Mouse (Mus musculus): Measurements from ENCODE around the gene Rora. TPM values are rescaled to one million over a fixed set of nuclear protein-coding genes. Genes with fewer than 3 reads are reported as not detected.
A peak's percentile ranks its signal among the peaks of the same experiment; 100 is the strongest.

Gene Rora
- total RNA-seq, 2 experiments from 2014 or later: 30.3 to 33.6 TPM

DNA sequence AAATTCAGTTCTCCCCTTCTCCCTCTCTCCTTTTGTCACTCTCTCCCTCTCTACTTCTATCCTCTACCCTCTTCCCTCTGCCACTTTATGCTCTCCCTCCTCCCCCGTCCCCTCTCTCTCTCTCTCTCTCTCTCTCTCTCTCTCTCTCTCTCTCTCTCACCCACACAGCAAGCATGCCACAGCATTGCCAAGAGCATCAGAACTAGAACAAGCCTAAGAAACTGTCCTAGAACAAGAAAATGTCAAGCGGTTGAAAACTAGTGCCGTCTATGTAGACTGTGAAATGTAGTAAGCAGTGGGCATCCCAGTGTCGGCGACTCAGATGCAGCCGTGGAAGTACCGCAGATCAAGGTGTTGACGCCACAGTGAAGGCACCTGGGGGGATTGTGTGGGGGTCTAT, 596.7 kb downstream of the Rora start:
- DNase-seq: no peak
- intact Hi-C loops (cut with DNase I): no loop called here

DNA sequence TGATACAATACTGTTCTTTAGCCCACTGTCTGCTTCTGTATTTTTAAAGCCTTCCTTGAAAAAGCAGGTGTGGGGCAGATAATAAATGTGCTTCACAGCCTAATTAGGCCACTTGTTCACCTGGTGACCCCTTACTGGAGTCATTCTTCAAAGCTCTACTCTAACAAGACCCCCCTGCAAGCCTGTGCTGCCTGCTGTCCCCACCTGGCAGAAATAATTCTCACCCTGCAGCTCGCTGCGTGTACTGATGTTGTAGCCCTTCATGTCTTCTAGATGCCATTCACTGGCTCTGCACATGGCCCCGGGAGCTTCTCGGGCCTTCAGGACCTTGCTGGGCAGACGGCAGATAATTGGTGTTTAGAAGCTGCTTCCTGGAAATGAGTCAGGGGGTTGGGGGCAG, 604.9 kb downstream of the Rora start:
- DNase-seq: no peak
- intact Hi-C loops (cut with DNase I): no loop called here

DNA sequence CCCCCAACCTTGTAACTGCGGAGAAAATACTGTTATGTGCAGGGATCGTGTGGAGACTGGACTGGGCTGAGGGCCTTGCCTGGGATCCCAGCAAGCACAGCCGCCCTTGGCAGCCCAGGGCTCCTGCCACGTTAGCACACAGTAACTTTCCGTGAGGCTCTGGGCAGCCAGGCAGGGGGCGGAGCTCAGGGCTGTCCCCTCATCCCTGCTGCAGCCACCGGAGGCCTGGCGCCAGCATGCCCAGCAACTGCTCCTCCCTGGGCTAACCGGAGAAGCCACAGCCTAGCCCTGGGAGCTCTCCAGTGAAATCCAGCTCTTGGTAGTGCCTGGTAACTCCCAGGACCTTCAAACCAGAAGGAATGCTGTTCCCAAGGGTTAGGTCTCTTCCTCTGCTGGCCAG, 605.8 kb downstream of the Rora start:
- intact Hi-C loops (cut with DNase I): no loop called here
- peak; percentile 68 to 73 for DNase-seq

DNA sequence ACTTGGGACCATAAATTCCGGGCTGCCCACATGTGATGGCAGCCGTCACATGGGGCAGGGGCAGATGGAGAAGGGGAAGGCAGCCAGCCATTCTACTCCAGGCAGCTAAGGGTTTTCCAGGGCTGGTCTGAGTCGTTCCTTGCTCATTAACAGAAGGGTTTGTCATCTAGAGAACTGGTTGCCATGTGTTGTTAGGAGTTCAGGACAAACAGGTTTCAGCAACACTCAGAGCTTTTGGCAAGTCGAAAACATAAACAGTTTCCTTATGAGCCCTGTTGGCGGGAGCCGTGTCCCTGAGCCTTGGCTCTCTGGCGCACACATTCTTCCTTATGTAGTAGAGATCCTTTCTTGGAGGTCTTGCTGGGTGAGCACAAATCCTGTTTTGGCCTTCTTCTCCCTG, 611.6 kb downstream of the Rora start:
- intact Hi-C loops (cut with DNase I): no loop called here
- DNase-seq: no peak

DNA sequence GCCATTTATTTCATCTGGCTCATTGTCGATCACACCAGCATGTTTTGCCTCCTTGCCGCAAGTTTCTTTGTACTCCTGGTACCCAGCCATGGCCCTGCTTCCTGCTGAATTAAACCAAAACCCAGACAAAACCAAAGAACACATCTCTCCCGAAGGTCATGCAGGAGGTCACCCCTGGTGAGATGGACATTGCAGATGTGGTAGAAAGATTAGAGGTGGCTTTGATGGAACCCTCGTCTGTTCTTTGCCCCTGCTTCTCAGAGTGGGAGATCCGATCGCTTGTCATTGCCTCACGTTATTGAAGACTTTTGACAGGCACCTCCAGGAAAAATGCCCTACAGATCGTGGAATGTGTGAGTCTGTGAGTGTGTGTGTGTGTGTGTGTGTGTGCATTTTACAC, 616.8 kb downstream of the Rora start:
- intact Hi-C loops (cut with DNase I): no loop called here
- no peak for DNase-seq

DNA sequence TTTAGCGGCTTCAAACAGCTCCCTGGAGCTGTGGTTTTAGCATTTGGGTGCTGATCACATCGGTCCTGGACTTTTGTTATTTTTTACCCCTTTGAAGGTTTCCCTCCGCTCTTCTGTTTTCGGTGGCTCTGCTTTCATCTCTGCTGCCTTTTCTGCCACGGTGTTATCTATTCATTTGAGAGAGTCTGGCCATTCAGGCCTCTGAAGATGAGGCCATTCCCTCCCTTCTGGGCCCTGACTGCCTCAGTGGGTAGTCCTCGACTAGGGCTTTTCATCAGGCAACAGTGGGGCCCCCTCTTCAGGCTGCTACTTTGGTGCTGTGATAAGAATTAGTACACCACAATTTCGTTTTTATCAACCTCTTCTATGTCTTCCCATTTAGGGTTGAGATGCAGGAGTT, 617.3 kb downstream of the Rora start:
- intact Hi-C loops (cut with DNase I): no loop called here

DNA sequence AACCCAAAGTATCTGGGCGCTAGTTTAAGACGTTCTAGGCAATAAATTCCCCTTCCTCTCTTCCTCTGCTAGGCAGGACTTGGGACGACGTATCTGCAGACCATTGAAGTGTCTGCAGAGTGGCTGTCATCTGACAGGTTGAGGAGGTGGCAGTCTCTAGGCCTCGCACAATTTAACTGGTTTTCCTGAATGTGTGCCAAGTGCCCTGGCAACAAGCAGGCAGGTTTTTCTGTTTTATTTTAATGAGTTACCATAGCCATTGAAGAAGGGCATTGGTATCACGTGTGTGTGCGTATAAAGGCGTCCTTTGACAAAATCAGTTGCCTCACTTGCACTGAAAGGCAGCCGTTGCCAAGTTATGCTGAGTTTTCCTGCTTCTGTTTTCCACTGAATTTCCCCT, 619.3 kb downstream of the Rora start:
- no peak for DNase-seq
- intact Hi-C loops (cut with DNase I): no loop called here

More for the DNA sequence above, 617.3 kb downstream of the Rora start:
- DNase-seq: no peak

DNA sequence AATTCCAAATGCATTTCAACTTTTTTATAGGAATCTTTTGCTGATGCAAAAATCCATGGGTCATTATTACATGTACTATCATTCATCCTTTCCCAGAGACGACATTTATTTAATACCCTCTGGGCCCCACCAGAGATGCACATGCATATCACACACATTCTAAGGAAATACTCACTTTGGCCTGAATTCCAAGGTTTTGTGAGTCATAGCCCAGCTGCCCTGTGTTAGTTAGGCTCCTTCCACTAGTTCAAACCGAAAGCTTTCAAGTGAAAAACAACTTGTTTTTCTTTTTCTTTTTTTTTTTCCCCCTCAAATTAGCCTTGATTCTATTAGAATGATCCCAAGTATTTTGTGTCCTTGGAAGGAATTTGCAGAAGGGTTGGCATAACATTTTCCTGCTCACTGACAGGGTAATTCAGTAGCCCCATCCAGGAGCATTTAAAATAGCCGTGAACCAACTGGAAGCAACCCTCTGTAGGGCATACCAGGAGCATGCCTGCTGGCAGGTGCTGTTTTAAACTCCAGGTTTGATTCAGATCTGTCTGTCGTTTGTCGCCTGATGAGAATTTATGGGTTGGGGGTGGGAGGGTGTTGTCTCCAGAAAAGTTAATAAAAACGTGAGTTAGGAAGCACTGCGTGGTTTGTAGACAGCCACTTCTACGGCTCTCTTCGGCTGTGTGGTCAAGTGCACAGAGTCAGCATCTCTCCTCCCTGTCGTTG, 621.3 kb downstream of the Rora start:
- intact Hi-C loops (cut with DNase I): no loop called here

DNA sequence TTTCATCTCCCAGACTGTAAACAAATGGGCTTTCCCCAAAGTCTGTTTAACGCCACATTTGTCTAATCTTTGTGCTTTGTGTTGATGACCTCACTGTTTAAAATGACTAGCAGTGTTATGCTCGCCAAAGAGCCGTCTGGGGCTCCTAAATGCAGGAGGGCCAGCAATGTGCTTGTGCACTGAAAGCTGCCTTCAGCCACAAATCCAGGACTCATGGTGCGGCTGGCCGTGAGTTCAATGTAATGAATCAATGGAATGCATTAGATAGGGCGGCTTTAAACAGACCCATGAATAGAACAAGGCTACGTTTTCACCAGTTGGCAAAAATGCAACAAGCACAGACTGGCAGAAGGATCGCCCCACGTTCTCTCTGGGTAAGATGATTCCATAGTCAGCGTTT, 623.7 kb downstream of the Rora start:
- no peak for DNase-seq
- intact Hi-C loops (cut with DNase I): no loop called here

More for the DNA sequence above, 621.3 kb downstream of the Rora start:
- DNase-seq: no peak

DNA sequence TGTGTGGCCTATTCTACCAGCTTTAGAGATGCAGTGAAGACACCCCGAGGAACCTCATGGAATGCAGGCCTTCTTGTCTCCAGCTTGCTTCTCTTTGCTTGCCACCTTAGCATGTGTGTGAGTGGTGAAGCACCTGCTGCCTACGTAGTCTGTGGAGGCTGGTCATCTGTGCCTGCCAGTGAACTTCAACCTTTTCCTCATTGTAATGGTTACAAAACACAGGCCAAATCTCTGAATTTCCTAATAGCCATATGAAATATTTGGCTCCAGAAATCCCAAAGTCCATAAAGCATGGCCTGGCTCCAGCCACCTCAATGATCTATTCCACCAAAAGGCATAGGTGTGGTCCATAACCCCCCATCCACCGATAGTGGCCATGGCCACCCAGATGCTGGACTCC, 631.4 kb downstream of the Rora start:
- DNase-seq: no peak
- intact Hi-C loops (cut with DNase I): loop anchor here (5.0 kb wide), 1 partner anchor 158 kb away; no protein-coding TSS in a partner anchor

DNA sequence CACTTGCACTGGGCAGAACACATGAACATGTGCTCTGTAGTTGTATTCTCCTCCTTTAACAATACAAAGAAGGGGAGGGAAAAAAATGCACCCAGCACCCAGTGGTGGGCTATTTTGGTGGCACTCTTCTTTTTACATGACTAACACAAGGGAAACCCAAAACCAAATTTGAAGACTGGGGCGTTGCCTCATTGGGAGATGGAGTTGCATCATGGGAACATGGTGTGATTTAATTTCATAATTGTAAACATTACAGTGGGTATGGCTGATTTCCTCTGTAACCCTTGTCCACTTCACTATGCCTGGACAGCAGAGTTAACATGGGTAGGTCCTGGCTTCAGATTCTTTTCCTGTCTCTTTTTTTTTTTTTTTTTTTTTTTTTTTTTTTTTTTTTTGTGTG, 634.5 kb downstream of the Rora start:
- DNase-seq: no peak
- intact Hi-C loops (cut with DNase I): loop anchor here (5.0 kb wide), 1 partner anchor 161 kb away; no protein-coding TSS in a partner anchor

DNA sequence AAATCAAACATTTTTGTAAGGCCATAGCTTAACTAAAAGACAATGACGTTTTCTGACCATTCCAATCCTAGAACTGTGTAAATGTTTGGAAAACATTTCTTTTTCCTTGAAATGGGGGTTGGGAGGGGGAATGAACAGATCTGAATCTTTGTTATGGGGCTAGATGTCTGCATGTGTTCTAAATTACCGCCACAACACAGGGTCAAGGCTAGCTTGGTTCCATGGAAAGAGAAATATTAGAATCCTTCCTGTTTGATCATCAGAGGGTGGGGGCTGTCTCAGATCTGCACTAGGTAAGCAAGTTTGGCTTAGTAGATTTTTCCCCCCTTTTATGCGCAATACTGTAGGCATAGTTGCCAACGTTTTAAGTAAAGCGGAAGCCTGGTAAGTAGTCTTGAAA, 635.0 kb downstream of the Rora start:
- no peak for DNase-seq
- intact Hi-C loops (cut with DNase I): loop anchor here (5.0 kb wide), 1 partner anchor 161 kb away; no protein-coding TSS in a partner anchor

DNA sequence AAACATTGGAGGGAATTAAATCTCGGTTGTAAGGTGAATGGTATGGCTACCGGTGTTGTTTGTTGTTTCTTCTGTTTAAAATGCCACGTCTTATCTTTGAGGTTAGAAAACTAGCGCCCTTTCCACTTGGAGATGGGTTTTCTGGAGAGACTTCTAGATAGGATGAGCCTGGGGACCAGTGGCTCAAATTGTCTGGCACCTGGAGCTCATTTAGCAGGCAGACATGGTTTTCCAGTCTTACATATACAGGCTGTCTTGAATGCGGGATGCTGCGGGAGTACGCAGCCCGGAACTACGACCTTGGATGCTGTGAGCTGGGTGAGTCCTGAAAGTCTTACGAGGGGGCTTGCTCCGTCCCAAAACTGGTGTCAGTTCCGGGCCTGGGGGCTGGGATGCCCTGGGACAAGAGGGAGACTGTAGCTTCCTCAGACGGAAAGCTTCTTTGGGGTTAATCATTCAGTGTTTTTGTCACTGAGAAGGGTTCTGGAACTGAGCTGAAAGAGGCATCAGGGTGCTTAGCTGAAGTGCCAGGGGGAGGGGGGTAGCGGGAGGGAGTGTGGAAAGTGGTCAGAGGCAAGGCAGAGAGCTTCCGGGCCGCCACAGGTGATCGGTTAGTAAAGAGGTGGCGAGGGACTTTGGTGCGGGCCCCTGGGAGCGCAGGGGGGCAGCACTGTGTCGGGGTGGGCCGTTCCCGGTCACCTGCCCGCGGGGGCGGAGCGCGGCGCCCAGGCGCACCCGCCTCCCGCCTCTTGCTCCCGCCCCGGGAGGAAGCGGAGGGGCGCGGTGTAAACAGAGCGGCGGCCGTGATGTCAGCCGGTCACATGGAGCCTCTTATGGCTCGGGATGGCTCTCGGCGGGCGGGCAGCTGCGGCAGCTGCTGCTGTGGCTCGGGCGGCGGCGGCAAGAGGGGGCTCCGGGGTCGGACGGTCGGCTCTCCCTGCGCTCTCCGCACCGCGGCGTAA, 635.8 kb downstream of the Rora start:
- intact Hi-C loops (cut with DNase I): loop anchor here (5.0 to 10.0 kb wide), 2 partner anchors 162 to 1275 kb away; no protein-coding TSS in a partner anchor
- DNase-seq: peak; percentile 87 to 91

DNA sequence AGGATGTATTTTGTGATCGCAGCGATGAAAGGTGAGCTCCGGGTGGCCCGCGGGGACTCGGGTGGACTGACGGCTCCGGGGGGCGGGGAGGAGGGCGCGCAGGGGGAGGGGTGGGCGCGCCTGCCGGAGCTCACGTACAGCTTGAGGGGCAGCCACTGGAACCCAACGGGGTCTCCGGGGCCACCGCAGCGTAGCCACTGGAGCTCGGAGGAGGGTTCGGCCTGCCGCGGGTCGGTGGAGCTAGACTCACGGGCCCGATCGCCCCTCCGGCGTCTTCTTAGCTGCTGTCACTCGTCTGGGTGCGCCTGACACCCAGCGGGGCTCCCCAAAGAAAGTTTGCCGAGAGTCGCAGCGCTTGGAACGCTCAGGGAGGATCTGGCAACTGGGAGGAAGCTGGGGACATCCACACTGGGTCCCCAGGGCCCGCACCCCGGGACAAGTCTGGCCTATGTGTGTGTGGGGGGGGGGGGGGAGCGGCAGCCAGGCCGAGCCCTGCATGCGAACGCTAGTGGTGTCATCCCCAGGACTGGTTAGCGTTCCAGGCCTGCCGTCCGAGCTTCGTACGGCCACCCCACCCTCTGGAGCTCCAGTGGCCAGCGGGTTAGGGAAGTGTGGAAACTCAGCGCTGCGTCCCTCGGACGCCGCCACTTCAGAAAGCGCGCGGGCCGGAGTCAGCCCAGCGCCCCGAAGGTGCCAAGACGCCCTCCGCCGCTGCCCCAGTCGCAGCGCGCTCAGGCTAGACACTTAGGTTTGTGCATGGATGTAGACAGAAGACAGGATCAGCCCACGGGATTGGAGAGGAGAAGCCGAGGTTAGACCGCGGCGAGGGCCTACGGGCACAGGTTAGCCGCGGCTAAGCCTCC, 636.7 kb downstream of the Rora start:
- peak; percentile 60 to 71 for DNase-seq
- intact Hi-C loops (cut with DNase I): loop anchor here (10.0 kb wide), 1 partner anchor 1275 kb away; no protein-coding TSS in a partner anchor

DNA sequence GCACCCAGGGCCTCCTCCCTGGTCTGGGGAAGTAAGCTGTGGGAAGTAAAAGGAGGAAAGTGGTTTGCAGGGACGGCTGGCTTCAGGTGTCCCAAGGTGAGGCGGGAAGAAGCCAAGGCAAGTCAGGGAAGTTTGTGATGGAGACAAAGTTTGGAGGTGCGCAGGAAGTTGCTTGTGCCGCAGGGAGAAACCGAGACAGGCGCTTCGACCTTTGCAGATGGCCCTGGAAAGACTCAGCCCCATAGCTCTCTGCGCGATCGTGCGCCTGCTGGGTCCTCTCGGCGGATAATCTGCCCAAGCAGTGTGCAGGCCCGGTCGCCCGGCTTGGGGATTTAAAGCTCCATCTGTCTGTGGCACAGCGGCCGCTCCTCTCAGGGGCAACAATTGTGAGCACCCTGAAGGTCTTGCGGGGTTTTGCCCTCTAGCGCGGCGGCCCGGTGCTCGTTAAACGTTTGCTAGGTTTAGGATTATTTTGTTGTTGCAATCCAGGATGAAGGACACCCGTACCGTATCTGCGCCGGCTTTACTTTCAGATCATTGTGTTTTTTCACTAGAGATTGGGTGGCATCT, 637.4 kb downstream of the Rora start:
- intact Hi-C loops (cut with DNase I): loop anchor here (10.0 kb wide), 1 partner anchor 1276 kb away; no protein-coding TSS in a partner anchor
- peak in 1 of 2 experiments; percentile 42 for DNase-seq

DNA sequence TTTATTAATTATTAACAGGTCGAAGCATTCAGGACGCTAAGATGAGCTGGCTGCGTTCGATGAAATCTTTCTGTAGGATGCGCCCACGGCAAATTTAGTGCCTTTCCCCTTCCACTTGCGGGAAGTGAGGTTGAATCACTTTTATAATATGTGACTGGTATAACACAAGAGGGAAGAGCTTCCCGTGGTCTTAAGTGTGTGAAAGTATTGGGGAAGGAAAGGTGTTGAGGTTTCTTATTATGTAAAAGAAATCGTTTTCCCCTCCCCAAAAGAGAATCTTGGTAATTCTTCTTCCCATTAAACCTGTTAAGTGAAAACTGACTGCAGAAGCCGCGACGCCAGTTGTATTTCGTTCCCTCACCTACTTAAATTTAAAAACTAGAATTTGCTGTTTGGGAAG, 637.9 kb downstream of the Rora start:
- DNase-seq: no peak
- intact Hi-C loops (cut with DNase I): loop anchor here (10.0 kb wide), 1 partner anchor 1277 kb away; no protein-coding TSS in a partner anchor

DNA sequence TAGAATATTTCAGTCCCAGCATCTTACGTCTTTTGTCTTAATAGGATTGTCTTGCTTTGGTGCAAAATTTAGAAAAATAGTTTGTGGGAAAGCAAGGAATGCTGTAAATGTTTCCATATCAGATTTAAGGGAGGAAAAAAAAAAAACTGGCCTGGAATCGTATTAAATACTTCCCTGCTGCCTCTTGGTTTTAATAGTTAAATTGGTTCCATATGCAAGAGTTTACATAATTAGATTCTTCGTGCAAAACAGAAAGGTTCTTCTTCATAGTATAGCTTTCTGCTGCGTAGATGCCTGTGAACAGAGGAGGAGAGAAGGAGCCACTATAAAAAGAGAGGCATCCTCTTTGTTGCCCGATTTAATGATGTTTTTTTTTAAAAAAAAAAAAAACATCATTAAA, 638.8 kb downstream of the Rora start:
- intact Hi-C loops (cut with DNase I): loop anchor here (10.0 kb wide), 1 partner anchor 1278 kb away; no protein-coding TSS in a partner anchor

DNA sequence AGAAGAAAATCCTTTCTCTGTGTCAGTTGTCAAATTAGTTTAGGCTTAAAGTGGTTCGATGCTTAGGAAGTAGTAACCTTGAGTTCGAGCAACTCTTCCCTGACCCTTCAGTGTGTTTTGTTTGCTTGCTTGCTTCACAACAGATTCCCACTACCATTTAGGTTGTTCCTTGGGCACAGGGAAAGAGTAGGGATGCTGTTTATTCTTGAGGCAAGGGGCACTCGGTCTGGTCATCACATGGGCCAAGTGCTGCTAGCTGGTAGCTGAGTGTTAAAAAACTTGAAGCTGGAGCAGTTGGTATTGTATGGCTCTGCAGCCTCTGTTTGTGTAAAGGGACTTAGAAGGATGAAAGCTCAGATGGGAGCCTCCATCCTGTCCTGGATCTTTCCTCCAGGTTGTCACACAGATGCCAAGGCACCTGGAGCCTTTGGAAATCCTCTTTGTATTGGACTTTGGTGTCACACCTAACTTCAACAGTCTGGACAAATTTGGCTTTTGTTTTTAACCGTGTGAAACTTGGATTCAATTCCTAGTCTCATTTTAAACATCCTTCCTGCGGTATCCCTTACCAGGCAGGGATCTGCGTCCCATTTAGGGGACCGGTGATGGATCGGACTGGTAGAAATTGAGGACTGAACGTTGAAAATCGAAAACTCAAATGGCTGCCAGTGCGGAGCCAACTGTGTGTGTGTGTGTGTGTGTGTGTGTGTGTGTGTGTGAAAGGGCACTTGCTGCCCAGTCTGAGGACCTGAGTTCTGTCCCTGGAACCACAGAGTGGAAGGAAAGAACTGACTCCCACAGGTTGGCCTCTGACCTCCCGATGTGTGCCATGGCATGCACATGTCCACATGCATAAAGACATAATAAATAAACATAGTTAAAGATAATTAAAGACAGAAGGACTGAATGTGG, 639.4 kb downstream of the Rora start:
- intact Hi-C loops (cut with DNase I): loop anchor here (10.0 kb wide), 1 partner anchor 1278 kb away; no protein-coding TSS in a partner anchor
- DNase-seq: no peak

More for the DNA sequence above, 638.8 kb downstream of the Rora start:
- DNase-seq: no peak

DNA sequence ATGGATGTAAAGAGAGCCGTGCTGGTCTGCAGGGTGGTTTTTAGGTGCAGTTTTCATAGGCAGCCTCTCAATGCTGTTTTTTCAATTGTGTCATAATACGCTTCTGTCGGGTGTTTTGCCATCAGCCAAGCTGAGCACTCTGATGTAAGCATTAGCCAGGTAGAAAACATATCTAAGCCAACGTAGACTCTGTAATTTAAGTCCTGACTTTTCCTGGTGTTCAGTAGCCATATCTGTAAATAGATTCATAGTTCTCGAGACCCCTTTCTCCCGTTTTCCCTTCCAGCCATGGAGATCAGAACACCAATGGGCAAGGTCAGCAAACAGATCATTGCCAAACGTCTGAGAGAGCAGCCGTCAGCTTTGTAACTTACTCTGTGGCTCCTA, 640.1 kb downstream of the Rora start:
- DNase-seq: no peak
- intact Hi-C loops (cut with DNase I): loop anchor here (10.0 kb wide), 1 partner anchor 1279 kb away; no protein-coding TSS in a partner anchor
